Mouse (Mus musculus): ENCODE results near the gene Ccn2. TPM values are rescaled to one million over a fixed set of nuclear protein-coding genes. Genes with fewer than 3 reads are reported as not detected.
"Not testable (repeated sequence)": the region's sequence is repeated elsewhere in the genome, so short reads cannot be mapped to it uniquely, and the experiment has no call there.

Gene Ccn2
- total RNA-seq, 2 experiments from 2014 or later: 160 to 233 TPM

- no peak for DNase-seq
These were observed 8.5 kb downstream of the Ccn2 start for GRCm38 (mm10) chr10:24603727-24604126.

GRCm38 (mm10) chr10:24609146-24609545, 13.9 kb downstream of the Ccn2 start:
- no peak for DNase-seq

DNA sequence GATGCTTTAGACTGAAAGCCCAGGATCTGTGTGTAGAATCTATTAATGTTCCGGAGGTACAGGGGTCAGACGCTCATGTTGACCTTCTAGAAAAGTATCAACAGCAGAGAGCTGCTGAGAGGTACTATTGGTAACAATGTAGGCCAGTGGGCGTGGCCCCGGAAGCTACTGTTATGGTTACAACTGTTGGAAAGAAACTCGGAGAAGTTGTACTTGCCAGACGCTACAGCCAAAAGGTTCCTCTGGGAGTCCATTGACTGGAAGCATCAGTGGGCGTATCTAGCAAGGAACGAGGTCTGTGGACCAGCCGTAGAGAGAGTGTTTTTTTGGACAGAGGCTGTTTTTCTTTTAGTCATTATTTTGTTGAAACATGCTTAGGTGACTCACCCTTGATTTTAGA, 14.5 kb downstream of the Ccn2 start:
- peak; percentile 62 for DNase-seq

GRCm38 (mm10) chr10:24614726-24615125, 19.5 kb downstream of the Ccn2 start:
- no peak for DNase-seq

- peak; percentile 6 for DNase-seq
These were observed 20.6 kb downstream of the Ccn2 start for GRCm38 (mm10) chr10:24615799-24616198.

- not testable (repeated sequence) for DNase-seq
These were observed 21.3 kb downstream of the Ccn2 start for GRCm38 (mm10) chr10:24616572-24616971.

DNA sequence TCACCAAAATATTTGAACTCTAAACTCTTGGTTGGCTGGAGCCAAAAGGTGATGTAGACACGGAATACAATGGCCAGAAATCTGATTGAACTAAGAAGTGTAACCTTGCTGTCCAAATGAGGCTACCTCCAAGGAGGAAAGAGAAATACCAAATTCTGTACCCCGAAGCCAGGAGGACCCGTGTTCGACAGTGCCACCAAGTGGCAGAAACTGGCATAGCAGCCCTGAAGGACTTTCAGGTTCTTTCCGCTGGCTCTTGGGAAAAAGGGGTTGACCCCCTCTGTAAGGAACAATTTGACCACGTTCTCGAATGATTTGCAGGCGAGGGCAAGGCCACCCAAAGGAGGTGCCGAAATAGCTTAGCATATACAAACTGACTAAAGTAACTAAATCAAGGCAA, 26.3 kb downstream of the Ccn2 start:
- DNase-seq: peak; percentile 80

- DNase-seq: peak; percentile 90
These were observed 27.3 kb downstream of the Ccn2 start for GRCm38 (mm10) chr10:24622586-24622985.

DNA sequence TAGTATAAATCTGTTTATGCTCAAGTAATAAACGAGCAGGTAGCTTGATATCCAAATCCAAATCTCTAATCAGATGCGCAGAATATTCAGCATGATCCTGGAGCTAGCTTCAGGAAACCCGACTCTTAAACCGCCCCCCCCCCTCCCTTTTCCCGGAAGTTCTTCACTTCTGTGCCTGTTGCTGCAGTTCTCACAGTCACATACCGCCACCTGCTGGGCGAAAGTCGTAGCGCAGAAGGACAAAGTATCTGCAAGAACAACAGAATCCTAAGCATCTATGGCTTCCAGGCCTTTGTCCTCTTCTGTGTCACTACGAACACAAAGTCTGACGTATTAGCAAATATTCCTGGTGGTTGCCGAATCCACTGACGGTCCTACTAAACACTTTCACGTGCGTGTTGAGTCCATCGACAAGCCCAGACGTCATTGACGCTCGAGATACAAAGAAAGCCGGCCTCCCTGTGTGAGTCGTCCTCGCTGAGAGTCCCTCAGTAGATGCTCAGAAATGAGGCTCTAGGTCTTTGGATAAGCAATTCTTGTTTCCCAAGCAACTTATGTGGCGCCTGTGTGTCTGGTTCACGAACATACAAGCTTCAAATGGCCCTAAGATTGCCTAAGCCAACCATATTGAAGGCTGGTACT, 29.9 kb downstream of the Ccn2 start:
- DNase-seq: peak; percentile 94

GRCm38 (mm10) chr10:24627262-24627661, 32.0 kb downstream of the Ccn2 start:
- no peak for DNase-seq

DNA sequence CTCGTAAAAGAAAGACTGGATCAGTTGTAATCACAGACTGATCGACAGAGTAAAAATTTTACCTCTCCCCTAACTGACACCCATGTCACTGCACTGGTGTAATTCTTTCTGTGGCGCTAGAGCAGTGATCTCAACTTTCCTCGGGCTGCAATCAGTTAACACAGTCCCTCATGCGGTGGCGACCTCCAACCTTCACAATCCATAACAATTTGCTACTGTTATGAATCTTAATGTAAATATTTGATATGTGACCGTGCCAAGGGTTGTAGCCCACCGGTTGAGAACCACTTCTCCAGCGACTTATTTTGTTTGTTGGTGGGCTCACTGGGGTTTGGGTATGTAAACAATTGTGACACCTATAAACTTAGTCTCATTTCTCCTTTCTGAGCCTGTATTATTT, 33.2 kb downstream of the Ccn2 start:
- DNase-seq: no peak

DNA sequence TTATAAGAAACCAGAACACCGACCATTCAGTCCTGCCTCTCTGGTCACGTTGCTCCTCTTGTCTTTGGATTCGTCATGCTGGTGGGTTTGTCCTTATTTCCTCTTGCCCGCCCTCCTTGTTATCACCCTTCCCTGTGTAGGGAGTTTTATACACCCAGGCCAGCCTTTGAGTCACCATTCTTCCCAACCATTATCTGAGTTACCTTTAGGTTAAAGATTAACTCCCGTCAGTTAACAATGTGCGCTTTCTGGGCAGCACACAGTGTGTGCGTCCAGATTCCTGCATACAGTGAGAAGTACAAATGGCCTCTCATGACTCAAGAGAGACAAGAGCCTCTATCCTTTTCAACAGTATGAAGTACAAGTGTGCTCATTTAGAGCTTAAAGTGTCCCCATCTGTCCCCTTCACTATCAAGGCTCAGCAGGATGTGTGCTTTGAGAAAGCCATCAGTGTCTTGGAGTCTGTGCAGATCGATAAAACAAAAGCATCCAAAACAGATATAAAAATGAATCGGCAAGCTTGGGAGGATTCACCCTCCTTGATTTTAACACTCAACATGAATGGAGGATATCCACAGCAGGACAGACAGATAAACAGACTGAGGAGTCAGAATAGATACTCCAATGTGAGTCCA, 34.0 kb downstream of the Ccn2 start:
- DNase-seq: no peak

DNA sequence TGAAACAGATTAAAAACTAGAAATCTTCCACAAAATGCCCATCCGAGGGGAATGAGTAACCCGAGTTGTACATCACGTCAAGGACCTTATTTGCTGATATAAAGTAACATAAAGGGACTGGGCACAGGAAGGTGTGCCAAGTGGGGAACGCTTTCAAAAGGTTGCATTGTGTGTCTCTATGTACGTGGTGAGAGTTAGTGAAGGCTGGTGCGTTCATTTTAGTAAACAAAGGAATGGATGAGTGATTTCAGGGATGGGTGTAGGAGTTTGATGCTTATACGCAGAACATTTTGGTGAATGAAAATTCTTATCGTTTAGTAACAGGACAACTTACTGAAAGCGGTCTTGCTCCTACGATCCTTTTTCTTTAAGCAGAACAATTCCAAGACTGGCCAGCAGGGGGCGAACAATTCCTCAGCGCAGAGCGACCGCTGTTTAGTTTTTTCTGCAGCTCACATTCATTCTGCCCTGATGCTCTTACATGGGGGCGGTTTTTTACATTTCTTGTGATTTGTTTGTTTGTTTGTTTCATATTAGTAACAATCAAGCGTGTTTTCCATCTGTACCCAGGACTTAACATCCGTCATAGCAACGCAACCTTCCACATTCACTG, 35.3 kb downstream of the Ccn2 start:
- peak; percentile 86 for DNase-seq

GRCm38 (mm10) chr10:24631122-24631521, 35.9 kb downstream of the Ccn2 start:
- no peak for DNase-seq

DNA sequence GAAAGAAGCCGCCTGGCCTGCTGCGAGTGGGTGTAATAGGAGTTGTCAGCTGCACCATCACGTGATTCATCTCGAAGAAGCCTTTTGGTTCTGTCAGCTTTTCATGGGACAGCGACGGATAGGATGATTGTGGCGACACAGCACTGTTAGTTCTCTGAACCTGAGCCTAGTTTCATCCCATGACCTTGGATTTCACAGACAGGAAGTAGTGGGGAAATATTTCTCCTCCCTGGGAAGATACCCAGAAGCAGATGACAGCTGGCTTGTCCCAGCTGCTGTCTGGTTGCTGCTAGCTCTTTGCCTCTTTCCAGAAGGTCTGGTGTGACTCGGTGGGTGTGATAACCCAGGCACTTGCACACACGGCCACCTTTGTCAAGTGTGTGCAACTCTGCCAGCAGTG, 39.0 kb downstream of the Ccn2 start:
- peak; percentile 29 for DNase-seq

GRCm38 (mm10) chr10:24635331-24635815, 40.1 kb downstream of the Ccn2 start:
- DNase-seq: no peak

DNA sequence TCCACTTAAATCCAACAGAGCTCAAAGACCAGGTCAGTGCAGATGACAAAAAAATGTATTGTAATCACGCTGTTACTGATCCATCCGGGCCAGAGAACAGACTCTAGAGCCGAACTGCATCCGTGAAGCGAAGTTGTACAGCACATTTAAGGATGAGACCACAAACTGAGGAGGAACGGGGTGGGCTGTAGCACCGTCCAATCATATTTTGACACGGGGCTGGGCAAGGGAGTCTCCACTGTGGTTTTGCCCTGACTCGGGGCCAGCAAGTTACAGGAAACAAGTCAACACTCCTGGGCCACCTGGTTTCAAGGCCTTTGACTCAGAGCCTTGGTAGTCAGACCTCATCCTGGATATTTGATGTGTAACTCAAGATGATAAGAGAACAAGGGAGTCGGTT, 40.6 kb downstream of the Ccn2 start:
- no peak for DNase-seq

DNA sequence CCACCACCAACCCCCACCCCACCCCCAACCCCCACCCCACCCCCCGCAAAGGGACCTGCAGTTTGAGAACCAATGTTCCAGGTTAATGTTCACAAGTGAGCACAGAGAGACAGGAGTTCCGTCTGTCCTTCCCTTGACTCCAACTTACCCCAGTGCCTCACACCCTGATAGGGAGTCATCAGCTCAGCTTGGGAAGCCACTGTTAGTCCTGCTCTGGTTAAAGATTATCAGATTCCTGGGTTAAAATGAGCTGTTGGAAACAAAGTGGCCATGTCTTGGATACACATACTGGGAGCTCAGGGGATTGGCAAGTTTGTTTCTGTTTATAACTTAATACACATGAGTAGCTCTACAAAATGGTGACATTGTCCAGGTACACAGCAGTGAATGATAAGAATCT, 41.7 kb downstream of the Ccn2 start:
- DNase-seq: no peak

DNA sequence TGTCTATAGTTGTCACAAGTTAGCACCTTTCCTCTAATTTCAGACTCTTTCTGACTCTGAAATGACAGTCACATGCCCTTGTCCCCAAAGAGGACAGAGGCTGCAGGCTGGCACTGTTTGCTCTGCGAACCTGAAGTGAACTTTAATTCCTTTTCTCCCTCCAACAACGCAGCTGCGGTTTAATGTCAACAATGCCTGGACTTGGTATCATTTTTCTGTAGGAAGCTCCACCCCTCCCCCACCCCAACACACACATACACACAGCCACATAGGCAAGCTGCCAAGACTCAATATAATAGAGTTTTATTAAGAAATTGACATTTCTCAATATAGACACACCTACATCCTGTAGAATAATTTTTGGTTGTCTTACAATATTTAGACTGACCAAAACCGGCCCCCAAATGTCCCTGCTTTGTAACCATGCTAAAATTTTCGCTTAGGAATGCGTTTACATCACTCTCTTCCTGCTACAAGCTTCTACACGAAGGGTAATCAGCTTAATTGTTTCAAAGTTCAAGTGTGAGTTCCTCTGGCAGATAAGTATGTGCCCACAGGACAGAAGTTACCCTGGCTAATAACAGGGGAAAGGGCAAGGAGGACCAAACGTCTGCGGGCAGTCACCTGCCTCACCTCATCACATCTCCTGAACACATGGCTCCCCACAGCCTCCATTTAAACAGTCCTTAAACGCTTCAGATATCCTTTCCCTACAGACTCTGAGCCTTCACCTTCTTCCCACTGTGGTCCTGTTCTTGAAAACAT, 43.2 kb downstream of the Ccn2 start:
- no peak for DNase-seq

DNA sequence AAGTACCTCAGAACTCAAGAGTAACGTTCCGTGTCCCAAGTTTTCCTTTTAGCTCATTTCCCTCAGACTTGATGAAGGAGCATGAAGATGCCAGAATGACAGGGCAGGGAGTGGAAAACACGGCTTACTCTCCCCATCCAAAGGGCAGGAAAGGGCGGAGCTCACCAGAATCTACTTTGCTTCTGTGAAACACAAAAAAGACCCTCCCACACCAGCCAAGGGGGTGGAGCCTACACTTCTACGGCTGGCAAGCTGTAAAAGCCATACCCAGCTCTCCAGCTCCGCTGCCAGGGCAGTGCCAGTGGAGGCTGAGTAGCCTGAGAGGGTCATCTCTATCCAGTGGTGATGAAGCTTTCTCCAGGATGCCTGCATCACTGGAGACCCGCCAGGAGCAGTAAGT, 44.4 kb downstream of the Ccn2 start:
- no peak for DNase-seq

GRCm38 (mm10) chr10:24640186-24640875, 45.1 kb downstream of the Ccn2 start:
- DNase-seq: no peak

DNA sequence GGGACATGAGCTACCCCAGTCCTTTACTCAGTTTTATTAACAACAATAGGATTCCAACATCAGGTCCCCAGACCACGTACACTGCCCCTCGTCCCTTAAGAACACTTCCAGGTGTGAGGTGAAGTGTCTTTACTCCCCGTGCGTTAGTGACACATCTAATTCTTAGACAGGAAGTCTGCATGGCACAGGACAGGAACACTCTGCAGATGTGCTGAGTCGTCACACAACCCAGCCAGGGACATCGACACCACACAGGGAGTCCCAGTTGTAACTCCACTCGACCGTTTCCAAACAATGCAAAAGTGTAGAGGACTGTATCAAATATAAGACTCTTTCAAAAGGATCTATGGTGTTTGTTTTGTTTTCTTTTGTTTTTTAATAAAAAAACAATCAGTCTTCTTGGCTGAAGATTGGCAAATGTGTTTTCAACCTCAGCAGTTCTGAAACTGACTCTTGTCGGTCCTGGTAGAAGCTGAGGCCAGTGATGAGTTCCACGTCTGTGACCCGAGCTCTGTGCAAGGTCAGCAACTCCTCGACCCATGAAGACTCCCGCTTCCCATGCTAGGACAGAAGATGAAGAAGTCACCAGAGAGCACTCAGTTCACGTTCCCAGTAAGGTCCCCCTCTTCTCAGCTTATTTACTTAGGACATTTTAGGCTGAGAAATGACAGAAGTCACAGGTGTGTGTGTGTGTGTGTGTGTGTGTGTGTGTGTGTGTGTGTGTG, 46.3 kb downstream of the Ccn2 start:
- DNase-seq: no peak
